Mouse (Mus musculus) urinary bladder, adult 18-20 months (tissue): ENCODE data around the gene F3.
A peak's percentile ranks its signal among the peaks of the same experiment; 100 is the strongest.
"Not testable (repeated sequence)": the region's sequence is repeated elsewhere in the genome, so short reads cannot be mapped to it uniquely, and the experiment has no call there.

Source experiments
- DNase-seq, 2 experiments: peaks; one replicate each; pipeline ENCODE4 v3.0.0; 2022; ENCODE audit warnings: low spot score in 2 of 2, mixed read lengths in 2 of 2

The F3 gene

DNA sequence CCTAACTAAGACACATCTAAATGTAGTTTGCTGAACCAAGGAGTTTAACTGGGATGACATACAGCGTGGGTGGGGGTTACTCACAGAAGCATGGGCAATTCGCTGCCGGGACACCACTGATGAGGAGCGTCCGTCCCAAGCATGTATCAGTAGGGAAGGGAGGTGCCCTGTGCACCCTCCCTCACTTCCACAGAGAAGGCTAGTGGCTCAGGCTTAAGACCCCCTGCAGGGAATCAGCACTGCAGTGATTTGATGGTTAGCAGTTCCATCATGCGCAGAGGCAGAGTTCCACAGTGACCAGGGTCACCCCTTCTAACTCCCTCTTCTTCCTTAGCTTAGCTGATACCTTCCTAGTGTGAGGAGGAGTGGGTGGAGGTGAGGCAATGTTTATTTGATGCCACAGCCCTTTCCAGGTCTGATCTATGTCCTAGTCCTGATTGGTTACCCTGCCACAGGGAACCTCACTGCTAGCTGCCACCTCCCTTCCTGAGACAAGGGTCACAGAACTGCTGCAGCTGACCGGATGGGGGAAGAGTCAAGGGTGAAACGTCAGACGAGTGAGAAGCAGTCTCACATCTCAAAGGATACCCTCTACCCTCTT, 15.5 kb downstream of the F3 start:
- no peak for DNase-seq

DNA sequence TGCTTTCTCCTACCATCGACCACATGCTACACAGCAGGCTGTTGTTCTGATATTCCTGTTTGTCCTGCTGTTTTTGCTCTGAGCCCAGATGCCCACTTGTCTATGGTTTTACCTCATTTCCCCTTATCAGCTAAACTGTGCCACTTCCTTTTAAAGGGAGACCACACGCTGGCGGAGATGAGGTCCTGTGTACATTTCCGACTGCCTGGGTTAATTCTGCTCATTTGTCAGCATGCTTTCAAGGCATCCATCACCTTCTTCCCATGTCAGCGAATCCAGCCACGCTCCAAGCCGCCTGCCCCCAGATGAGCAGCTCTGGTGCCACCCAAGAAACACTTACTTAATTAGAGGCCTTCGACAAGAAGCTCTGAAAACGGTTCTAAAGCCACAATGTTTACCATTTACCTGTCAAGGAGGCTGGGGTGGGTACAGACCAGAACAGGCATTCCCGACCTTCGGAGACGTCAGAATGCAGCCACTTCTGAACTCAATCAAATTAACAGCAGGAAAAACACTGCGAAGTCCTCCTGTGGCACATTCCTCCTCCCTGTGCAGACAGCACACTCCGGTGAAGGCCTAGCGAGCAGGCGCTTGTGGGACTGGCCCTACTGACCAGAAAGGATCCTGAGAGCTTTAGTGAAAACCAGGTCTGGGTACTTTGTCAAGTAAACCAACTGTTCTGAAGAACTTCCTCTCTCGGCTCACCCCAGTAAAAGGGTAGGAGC, 16.3 kb downstream of the F3 start:
- no peak for DNase-seq

- DNase-seq: not testable (repeated sequence)
Measured at GRCm38 (mm10) chr3:121741186-121741848, 18.0 kb downstream of the F3 start.

GRCm38 (mm10) chr3:121754319-121755090, 31.2 kb downstream of the F3 start:
- DNase-seq: not testable (repeated sequence)

DNA sequence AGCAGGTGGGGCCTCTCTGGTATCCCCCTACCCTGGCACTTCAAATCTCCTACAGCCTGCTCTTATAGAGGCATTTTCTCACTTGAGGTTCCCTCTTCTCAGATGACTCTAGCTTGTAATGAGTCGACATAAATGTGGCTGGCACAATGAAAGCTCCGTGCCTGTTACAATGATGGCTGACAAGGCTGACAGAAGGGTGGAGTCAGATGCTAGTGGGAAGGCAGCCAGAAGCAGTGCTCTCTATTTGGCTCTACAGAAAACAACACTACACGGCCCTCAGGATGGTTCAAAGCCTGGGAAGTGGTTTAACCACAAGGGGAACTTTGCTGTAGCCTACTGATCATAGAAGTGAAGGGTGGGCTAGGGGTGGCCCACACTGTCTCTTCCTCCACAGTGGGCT, 31.8 kb downstream of the F3 start:
- no peak for DNase-seq

DNA sequence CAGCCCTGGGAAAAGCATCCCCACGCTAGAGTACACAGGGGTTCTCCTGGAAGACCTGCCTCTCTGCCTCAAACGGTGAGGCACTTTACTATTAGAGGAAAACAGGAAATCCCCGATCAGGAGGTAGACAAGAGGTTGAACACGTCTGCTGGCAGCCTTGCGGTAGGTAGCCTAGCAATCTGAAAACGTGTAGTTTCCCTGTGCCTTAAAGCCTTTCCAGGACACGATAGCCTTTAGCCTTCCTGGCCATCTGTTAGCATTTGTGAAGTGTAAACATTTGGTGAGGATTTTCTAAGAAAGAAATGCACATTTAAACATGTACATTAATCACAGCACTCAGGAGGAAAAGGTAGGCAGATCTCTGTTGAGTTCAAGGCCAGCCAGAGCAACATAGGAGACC, 35.0 kb downstream of the F3 start:
- DNase-seq: no peak

DNA sequence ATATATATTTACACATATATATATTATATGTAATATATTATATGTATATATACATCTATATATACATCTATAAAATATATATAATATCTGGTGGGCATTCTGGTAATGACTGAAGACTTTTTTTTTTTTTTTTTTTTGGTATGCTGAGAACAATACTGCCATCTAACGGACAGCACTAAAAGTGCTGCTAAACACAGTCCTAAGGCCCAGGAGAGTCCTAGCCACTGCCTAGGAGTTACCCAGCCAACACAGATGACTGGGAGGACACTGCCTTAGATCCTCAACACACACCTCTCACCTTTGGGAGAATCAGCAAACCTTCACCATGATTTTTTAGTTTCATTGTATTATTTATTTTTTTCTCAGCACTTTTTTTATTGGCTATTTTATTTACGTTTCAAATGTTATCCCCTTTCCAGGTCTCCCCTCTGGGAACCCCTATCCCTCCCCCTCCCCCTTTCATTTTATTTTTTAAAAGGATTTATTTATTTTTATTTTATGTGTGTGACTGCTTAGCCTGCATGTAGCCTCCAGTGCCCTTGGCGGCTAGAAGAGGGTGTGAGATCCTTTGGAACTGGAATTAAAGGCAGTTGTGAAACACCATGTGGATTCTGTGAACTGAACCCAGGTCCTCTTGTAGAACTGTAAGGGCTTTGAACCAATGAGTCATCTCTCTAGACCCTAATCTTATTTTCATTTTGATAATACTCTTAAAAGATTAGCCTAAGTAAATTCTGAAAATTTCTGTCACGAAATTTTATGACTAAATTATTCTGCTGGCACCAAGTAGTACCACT, 38.9 kb downstream of the F3 start:
- no peak for DNase-seq

DNA sequence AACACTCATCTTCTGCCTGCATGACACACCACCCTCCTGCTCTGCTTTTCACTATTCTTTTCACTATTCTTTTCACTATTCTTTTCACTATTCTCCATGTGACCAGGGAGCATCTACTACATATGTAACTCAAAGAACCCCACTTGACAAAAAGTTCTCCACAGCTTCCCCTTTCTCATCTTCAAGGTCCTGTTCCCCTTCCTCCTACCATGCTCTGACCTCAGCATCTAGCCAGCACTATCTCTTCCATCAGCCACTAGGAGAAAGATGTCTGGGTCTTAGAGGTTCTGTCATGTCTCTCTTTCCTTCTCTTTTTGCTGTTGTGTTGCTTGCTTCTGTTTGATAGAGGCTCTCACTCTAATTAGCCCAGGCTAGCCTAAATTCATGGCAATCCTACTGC, 42.7 kb downstream of the F3 start:
- no peak for DNase-seq

GRCm38 (mm10) chr3:121766818-121767217, 43.5 kb downstream of the F3 start:
- no peak for DNase-seq

- no peak for DNase-seq
Measured at GRCm38 (mm10) chr3:121768770-121769169, 45.4 kb downstream of the F3 start.

DNA sequence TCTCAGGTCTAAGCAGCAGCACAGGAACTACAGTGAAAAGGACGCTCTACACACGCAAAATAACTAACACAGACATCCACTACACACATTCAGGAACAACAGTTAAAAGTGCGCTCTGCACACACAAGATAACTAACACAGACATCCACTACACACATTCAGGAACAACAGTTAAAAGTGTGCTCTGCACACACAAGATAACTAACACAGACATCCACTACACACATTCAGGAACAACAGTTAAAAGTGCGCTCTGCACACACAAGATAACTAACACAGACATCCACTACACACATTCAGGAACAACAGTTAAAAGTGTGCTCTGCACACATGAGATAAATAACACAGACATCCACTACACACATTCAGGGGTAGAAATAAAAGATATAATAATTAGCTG, 50.0 kb downstream of the F3 start:
- not testable (repeated sequence) for DNase-seq

DNA sequence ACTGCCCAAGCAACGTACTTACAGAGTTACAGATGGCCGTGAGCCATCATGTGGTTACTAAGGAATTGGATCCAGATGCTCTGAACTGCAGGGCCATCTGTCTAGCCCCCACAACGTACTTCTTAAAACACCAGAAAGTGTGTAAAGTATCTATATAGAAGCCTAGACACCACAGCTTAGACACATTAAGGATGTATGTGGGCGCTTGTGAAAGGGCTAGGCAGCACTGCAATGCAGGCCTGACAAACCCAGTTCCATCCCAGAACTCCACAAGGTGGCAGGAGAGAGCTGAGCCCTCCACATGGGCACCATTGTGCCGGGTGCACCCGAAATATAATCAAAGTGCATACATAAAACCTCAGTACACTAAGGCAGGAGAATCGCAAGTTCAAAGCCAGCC, 54.6 kb downstream of the F3 start:
- peak; percentile 19 to 34 for DNase-seq

DNA sequence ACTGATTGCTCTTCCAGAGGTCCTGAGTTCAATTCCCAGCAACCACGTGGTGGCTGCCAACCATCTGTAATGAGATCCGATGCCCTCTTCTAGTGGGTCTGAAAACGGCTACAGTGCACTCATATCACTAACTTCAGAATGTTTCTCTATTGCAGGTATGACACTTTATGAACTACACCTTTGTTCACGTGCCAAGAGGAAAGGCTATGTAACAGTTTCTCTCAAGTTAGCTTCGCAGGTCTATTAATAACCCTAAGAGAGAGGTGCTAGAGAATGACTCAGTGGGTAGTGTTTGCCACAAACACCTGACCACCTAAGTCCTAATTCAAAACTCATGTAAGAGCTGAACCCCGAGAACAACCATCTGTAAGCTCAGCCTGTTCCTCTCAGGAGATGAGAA, 59.7 kb downstream of the F3 start:
- no peak for DNase-seq
